Mouse (Mus musculus) lung, embryonic 16.5 days (tissue): ENCODE data around the gene Gm14548. TPM values are rescaled to one million over a fixed set of nuclear protein-coding genes. Genes with fewer than 3 reads are reported as not detected.
"Not testable (repeated sequence)": the region's sequence is repeated elsewhere in the genome, so short reads cannot be mapped to it uniquely, and the experiment has no call there.

ENCODE experiments used
- ATAC-seq: fragments of 200-750 bp; cut with Nextera tagmentation; 2 replicates; pipeline ENCODE4 v1.8.0; 2017; ENCODE audit warnings: low read depth, mild to moderate bottlenecking, moderate library complexity
- H3K27ac ChIP-seq: fragments of 300-500 bp; sonication (generic); 2 replicates; pipeline ENCODE4 v1.5.1; 2014; ENCODE audit warnings: mild to moderate bottlenecking, control low read depth, low read length
- H3K27me3 ChIP-seq: fragments of 300-500 bp; sonication (generic); 2 replicates; pipeline ENCODE4 v1.6.1; 2014; ENCODE audit warnings: low read depth, low read length, mixed read lengths; ENCODE audit not compliant: control insufficient read depth, insufficient read depth
- H3K36me3 ChIP-seq: fragments of 300-500 bp; sonication (generic); 2 replicates; pipeline ENCODE4 v1.6.1; 2014; ENCODE audit warnings: low read length; ENCODE audit not compliant: control insufficient read depth, insufficient read depth
- H3K4me1 ChIP-seq: fragments of 300-500 bp; sonication (generic); replicated peaks from 2 replicates; pipeline ENCODE4 v1.6.1; 2014; ENCODE audit warnings: low read length, mixed read lengths; ENCODE audit not compliant: control insufficient read depth, insufficient read depth
- H3K4me2 ChIP-seq: fragments of 300-500 bp; sonication (generic); 2 replicates; pipeline ENCODE4 v1.6.1; 2014; ENCODE audit warnings: low read depth, low read length, control low read depth
- H3K4me3 ChIP-seq: fragments of 300-500 bp; sonication (generic); 2 replicates; pipeline ENCODE4 v1.5.1; 2014; ENCODE audit warnings: mild to moderate bottlenecking, low read length, control low read depth
- H3K9ac ChIP-seq: fragments of 300-500 bp; sonication (generic); 2 replicates; pipeline ENCODE4 v1.6.1; 2014; ENCODE audit warnings: low read length, control low read depth
- H3K9me3 ChIP-seq: fragments of 300-500 bp; sonication (generic); 2 replicates; pipeline ENCODE4 v1.6.1; 2016; ENCODE audit warnings: low read length; ENCODE audit not compliant: control insufficient read depth
- WGBS: fragments of 180-500 bp; shearing (Covaris S2); extraction: QIAGEN DNeasy Blood & Tissue Kit; methylation state at CpG from one replicate; pipeline ENCODE4 v1.1.7; 2014; 5-methylcytosine and 5-hydroxymethylcytosine counted together
- polyA plus RNA-seq: library from polyadenylated mRNA; unstranded; fragments of >200 nt; fragmentation: Nextera tagmentation; extraction: Ambion mirVana; gene quantifications from 2 replicates; pipeline ENCODE4 v1.2.1, GENCODE M21; 2015

Gene Gm14548
- 0.44 and 0.70 TPM in 2 replicates for polyA plus RNA-seq

DNA sequence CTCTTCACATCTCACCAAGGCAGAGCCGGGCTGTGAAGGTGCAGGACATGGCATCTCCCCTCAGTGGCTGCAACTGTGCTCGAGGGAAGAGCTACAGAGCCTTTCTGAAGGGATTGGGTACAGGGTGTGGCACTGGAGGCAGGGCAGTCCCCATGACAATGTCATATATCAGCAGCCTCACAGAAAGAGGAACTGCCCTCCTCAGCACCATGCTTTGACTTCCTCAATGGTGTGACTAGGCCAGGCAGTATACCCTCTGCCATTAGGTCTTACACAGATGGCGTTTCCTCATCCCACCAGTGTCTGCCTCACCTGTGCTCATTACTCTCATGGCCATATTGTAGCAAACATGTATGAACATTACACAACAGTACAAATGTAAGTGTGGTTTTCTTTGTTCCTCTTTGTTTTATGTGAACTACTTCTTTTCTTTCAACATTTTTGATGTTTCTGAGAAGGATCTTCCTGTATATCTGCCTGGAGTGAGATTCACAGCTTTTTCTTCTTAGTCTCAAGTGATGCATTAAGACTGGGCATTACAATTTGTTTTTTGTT is at the start of gene Gm14548:
Gene Gm14548 (minus strand): TSS at position 85 of the 555 bp plus-strand sequence.
- not testable (repeated sequence) for H3K27ac ChIP-seq, H3K36me3 ChIP-seq, H3K9me3 ChIP-seq, H3K4me1 ChIP-seq, H3K4me3 ChIP-seq, ATAC-seq, H3K27me3 ChIP-seq, H3K4me2 ChIP-seq, H3K9ac ChIP-seq
- 52% methylated on average over 3 of the region's 3 CpGs for WGBS

DNA sequence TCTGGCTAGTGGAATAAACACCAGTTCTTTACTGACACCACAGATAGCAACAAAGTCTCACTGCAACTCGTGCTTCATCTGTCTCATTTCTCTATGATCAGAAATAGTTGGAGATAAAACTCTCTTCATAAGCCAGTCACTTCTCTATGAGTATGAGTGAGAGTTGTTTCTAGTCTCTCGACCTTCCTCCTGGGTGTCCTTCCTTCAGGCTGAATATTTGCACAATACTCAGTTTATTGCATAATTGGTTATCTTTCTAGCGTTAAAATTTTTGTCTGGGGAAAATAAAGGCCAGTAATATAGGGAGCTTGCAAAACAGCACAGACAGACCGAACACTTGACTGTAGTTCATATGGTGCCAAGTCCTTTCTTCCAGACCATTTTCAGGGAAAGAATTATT is 48.2 kb upstream of the Gm14548 start:
- H3K4me3 ChIP-seq: no peak overlapping the region
- no peaks in the 10 kb centered on the region for H3K27me3 ChIP-seq
- no peaks in the 10 kb centered on the region for H3K36me3 ChIP-seq
- no peak overlapping the region for H3K4me2 ChIP-seq
- no peaks in the 10 kb centered on the region for H3K4me1 ChIP-seq
- H3K9ac ChIP-seq: no peak overlapping the region
- WGBS: 58% methylated on average over 4 of the region's 4 CpGs
- ATAC-seq: no peak
- H3K9me3 ChIP-seq: no peaks in the 10 kb centered on the region
- H3K27ac ChIP-seq: no peak overlapping the region

DNA sequence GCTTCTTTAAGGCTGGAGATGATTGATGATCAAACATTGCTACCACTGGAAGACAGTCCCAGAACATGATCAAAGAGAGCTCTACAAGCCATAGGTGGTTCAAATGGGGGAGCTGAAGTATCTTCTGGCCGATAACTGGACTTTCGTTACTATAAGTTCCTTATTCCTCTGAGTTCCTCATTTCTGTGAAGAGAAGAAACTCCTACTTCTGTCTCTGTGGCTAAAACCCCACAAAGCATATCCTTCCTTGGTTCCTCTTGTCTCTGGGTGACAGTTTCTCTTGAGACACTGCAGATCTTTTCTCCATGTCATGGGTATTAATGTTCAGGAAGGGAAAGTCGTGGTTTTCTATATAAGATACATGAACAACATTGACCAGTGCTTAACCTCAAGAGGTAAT is 43.0 kb upstream of the Gm14548 start:
- no peaks in the 10 kb centered on the region for H3K27me3 ChIP-seq
- H3K36me3 ChIP-seq: no peaks in the 10 kb centered on the region
- no peak overlapping the region for H3K4me2 ChIP-seq
- H3K4me3 ChIP-seq: no peak overlapping the region
- no peak overlapping the region for H3K27ac ChIP-seq
- no peaks in the 10 kb centered on the region for H3K9me3 ChIP-seq
- no peak overlapping the region for H3K9ac ChIP-seq
- WGBS: 58% methylated on average over 3 of the region's 3 CpGs
- no peak for ATAC-seq
- H3K4me1 ChIP-seq: no peaks in the 10 kb centered on the region

DNA sequence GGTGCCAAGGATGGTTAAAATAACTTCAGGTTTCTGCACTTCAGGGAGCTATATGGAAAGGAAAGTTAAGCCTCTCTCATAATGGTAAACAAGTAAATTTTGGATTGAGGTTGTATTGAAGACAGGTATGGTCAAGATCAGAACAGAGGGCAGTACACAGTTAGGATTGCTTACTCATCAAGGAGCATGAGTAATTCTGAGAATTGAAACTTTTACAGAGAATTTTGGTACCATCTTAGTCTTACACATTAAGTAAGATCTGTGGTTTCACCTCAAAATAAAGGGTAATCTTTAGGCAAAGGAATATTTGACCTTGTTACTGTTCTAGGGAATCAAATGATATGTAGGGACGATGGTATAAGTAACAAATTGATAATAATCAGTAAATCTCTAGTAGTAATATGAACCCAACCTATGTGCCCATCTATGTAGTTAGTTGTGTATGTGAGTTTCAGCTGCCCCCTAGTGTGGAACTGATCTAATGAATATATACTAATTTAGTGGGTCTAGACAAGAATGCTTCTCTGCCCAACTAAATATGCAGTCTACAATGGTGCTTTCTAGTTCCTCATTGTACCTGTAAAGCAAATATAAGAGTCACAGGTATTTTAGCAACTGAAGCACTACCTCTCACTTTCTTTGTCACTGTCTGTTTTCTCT is 42.1 kb upstream of the Gm14548 start:
- H3K27ac ChIP-seq: no peak overlapping the region
- no peaks in the 10 kb centered on the region for H3K36me3 ChIP-seq
- H3K4me2 ChIP-seq: no peak overlapping the region
- no peaks in the 10 kb centered on the region for H3K27me3 ChIP-seq
- H3K9me3 ChIP-seq: no peaks in the 10 kb centered on the region
- WGBS: 45% methylated on average over 1 of the region's 1 CpGs
- H3K9ac ChIP-seq: no peak overlapping the region
- no peak overlapping the region for H3K4me3 ChIP-seq
- H3K4me1 ChIP-seq: no peaks in the 10 kb centered on the region
- no peak for ATAC-seq

DNA sequence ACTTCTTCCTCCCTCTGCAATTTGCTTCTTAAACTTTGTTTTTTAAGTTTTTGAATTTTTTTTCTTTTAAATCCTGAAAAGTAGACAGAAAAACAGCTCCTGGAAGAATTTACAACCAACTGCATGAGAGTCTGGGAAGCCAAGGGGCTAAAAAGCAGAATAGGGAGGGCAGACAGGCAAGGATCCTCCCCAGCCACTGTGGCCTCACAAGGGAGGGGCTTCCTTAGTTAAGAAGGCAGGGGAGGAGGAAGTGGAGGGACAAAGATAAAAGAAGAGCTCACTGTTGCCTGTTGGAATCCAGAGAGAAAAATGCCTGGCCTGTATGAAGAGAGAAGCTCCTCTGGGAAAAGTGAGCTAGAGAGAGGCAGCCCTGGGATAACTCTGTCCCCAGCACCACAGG is 37.6 kb upstream of the Gm14548 start:
- H3K9ac ChIP-seq, H3K9me3 ChIP-seq, H3K4me1 ChIP-seq, H3K4me2 ChIP-seq, H3K27me3 ChIP-seq, H3K27ac ChIP-seq, H3K36me3 ChIP-seq, ATAC-seq, H3K4me3 ChIP-seq: not testable (repeated sequence)

DNA sequence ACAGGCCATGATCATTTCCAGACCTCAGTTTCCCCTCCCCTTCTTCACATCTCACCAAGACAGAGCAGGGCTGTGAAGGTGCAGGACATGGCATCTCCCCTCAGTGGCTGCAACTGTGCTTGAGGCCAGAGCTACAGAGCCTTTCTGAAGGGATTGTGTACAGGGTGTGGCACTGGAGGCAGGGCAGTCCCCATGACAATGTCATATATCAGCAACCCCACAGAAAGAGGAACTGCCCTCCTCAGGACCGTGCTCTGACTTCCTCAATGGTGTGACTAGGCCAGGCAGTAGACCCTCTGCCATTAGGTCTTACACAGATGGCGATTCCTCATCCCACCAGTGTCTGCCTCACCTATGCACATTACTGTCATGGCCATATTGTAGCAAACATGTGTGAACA is 17.5 kb upstream of the Gm14548 start, which contains the start of gene Lilra6:
Gene Lilra6 (minus strand): TSS at position 117 of the 400 bp plus-strand sequence.
- not testable (repeated sequence) for H3K4me2 ChIP-seq, H3K4me1 ChIP-seq, ATAC-seq, H3K9me3 ChIP-seq, H3K27me3 ChIP-seq, H3K36me3 ChIP-seq, H3K4me3 ChIP-seq, H3K9ac ChIP-seq, H3K27ac ChIP-seq
- 63% methylated on average over 2 of the region's 2 CpGs for WGBS

DNA sequence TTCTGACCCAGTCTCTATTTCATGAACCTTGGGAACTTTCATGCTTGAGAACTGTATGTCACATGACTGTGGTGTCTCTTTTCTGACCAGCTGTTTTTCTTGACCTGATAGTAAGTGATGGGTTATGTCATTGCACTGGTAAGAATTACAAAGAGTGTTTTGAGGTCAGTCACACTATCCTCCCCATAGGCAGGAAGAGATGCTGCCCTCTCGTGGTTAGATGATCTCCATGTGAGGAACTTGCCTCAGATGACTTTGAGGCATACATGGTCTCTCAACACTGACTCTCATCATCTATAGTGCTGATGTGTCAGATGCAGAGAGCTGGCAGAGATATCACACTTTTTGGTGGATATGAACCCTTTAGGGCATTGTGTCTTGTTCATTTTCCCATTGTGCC is 5.8 kb upstream of the Gm14548 start:
- H3K9me3 ChIP-seq: no peaks in the 10 kb centered on the region
- no peak overlapping the region for H3K4me3 ChIP-seq
- H3K9ac ChIP-seq: no peak overlapping the region
- no peaks in the 10 kb centered on the region for H3K4me1 ChIP-seq
- H3K36me3 ChIP-seq: no peaks in the 10 kb centered on the region
- WGBS: 19% methylated on average over 1 of the region's 1 CpGs
- H3K27me3 ChIP-seq: no peaks in the 10 kb centered on the region
- no peak for ATAC-seq
- H3K27ac ChIP-seq: no peak overlapping the region
- no peak overlapping the region for H3K4me2 ChIP-seq

DNA sequence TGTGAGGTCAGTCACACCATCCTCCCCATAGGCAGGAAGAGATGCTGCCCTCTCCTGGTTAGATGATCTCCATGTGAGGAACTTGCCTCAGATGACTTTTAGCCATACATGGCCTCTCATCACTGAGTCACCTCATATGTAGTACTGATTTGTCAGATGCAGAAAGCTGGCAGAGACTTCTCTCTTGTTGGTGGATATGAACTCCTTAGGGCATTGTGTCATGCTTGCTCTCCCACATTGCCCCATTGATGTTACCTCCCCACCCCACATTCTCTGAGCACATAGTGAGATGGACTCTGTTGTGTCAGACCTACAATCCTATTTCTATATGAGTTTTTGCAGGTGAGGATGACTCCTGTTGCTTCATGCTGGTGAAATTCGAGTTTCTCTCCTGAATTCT is 22.9 kb downstream of the Gm14548 start:
- H3K4me3 ChIP-seq, H3K27ac ChIP-seq, H3K4me1 ChIP-seq, H3K4me2 ChIP-seq, H3K9me3 ChIP-seq, ATAC-seq, H3K36me3 ChIP-seq, H3K9ac ChIP-seq, H3K27me3 ChIP-seq: not testable (repeated sequence)
- WGBS: no CpG with 5 or more reads among the region's 1 CpGs

DNA sequence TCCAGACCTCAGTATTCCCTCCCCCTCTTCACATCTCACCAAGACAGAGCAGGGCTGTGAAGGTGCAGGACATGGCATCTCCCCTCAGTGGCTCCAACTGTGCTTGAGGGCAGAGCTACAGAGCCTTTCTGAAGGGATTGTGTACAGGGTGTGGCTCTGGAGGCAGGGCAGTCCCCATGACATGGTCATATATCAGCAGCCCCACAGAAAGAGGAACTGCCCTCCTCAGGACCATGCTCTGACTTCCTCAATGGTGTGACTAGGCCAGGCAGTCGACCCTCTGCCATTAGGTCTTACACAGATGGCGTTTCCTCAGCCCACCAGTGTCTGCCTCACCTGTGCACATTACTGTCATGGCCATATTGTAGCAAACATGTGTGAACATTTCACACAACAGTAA is 53.0 kb downstream of the Gm14548 start, which contains the start of gene Pira2:
Gene Pira2 (minus strand): TSS at position 101 of the 400 bp plus-strand sequence.
- WGBS: no CpG with 5 or more reads among the region's 2 CpGs
- H3K9ac ChIP-seq, H3K27me3 ChIP-seq, ATAC-seq, H3K9me3 ChIP-seq, H3K4me3 ChIP-seq, H3K4me1 ChIP-seq, H3K4me2 ChIP-seq, H3K27ac ChIP-seq, H3K36me3 ChIP-seq: not testable (repeated sequence)
